In genomic region chr16:29560454-29560853, GRCm38 (mm10) we compare ENCODE assay signal across 8 mouse cellular contexts. TPM values are rescaled to one million over a fixed set of nuclear protein-coding genes. Genes with fewer than 3 reads are reported as not detected.
DNase-seq lines count a peak whose midpoint lies in the region; ATAC-seq and TF ChIP-seq lines count a peak whose summit lies in the region.

No protein-coding gene starts in this region.

- H3K4me3 ChIP-seq in forebrain, postnatal 0 days (ENCODE audit: low read depth, low read length), result no peak overlapping the region
- no peak overlapping the region for H3K4me3 ChIP-seq in midbrain, embryonic 14.5 days (replicated peaks; ENCODE audit: low read depth, low read length)

- 0 out of 2 replicates have a peak overlapping the region, but pooled peaks have one; percentile 16 for H3K4me2 ChIP-seq in forebrain, postnatal 0 days (ENCODE audit: low read depth)
- H3K4me2 ChIP-seq in midbrain, embryonic 14.5 days (ENCODE audit: low read length), result no peak overlapping the region

- H3K36me3 ChIP-seq in forebrain, postnatal 0 days (ENCODE audit: insufficient read depth), result no peaks in the 10 kb centered on the region
- no peaks in the 10 kb centered on the region for H3K36me3 ChIP-seq in midbrain, embryonic 14.5 days (ENCODE audit: control insufficient read depth, insufficient read depth, low read length)

- H3K27me3 ChIP-seq in forebrain, postnatal 0 days (ENCODE audit: insufficient read depth, low read length), result no peaks in the 10 kb centered on the region
- H3K27me3 ChIP-seq in midbrain, embryonic 14.5 days (ENCODE audit: control insufficient read depth, insufficient read depth, low read length), result no peaks in the 10 kb centered on the region

- no peaks in the 10 kb centered on the region for H3K9me3 ChIP-seq in forebrain, postnatal 0 days (ENCODE audit: low read length)
- no peaks in the 10 kb centered on the region for H3K9me3 ChIP-seq in midbrain, embryonic 14.5 days (ENCODE audit: control insufficient read depth, low read length)

- peak; percentile 22 to 80 for DNase-seq in adrenal gland, adult (ENCODE audit: inconsistent age in 2 of 2, low spot score in 1 of 2)
- DNase-seq in adrenal gland, postnatal 4 days (ENCODE audit: low spot score in 2 of 2), result no peak
- DNase-seq in left cerebral cortex, postnatal 25 days (ENCODE audit: low spot score in 2 of 2), result peak; percentile 10 to 26
- DNase-seq in left cerebral cortex, adult 11 months (ENCODE audit: low spot score), result no peak
- peak; percentile 14 for DNase-seq in forebrain, postnatal 0 days
- DNase-seq in midbrain, embryonic 14.5 days, result peak; percentile 37
- no peak for DNase-seq in thymus, postnatal 14 days
- DNase-seq in gastrocnemius, postnatal 25 days, result no peak

- WGBS in forebrain, postnatal 0 days, result 43% methylated on average over 10 of the region's 10 CpGs
- 57% methylated on average over 10 of the region's 10 CpGs for WGBS in midbrain, embryonic 14.5 days

- intact Hi-C loops in left cerebral cortex, postnatal 25 days (cut with DNase I), result loop anchor here (1.0 to 5.0 kb wide), 3 partner anchors 103 to 722 kb away; partner anchors contain the start of gene Mb21d2

- ATAC-seq in forebrain, postnatal 0 days, result peak; percentile 40; the same call in 1 of the 2 replicates
- ATAC-seq in midbrain, embryonic 14.5 days (ENCODE audit: low FRiP score, low TSS enrichment), result no peak

- no peak overlapping the region for H3K27ac ChIP-seq in forebrain, postnatal 0 days (ENCODE audit: low read depth, low read length)
- H3K27ac ChIP-seq in midbrain, embryonic 14.5 days (replicated peaks; ENCODE audit: low read depth, low read length), result no peak overlapping the region

- no peak overlapping the region for H3K9ac ChIP-seq in forebrain, postnatal 0 days
- no peak overlapping the region for H3K9ac ChIP-seq in midbrain, embryonic 14.5 days (replicated peaks; ENCODE audit: low read length)

- no peak for TF ChIP-seq CTCF in forebrain, postnatal 0 days (IDR thresholded peaks at IDR 0.05; ENCODE audit: low read depth)

- no peaks in the 10 kb centered on the region for H3K4me1 ChIP-seq in forebrain, postnatal 0 days (ENCODE audit: insufficient read depth)
- H3K4me1 ChIP-seq in midbrain, embryonic 14.5 days (ENCODE audit: control insufficient read depth, insufficient read depth, low read length), result no peaks in the 10 kb centered on the region

RNA-seq across cellular contexts. Expression of gene Atp13a4, which starts 15.8 kb away (rescaled TPM):
- 1 to 10 TPM in 1 of 2 experiments, under 1 TPM in 1; 0.51 to 2.8 TPM for total RNA-seq in adrenal gland, postnatal 4 days (2021)
- total RNA-seq in left cerebral cortex, postnatal 25 days (2021), result 10 to 100 TPM; 12.7 to 15.2 TPM
- total RNA-seq in forebrain, postnatal 0 days (2014; rRNA removed), result 1.1 and 1.8 TPM in 2 replicates
- 1.8 and 1.9 TPM in 2 replicates for polyA plus RNA-seq in forebrain, postnatal 0 days (2015; fragmentation: Nextera tagmentation; extraction: Ambion mirVana)
- polyA plus RNA-seq in midbrain, embryonic 14.5 days (2014; fragmentation: Nextera tagmentation; extraction: Ambion mirVana), result 1.2 and 1.4 TPM in 2 replicates
- not detected for total RNA-seq in gastrocnemius, postnatal 25 days (2021)

RNA-seq across cellular contexts. Expression of gene Opa1, which starts 18.7 kb away (rescaled TPM):
- 10 to 100 TPM; 87.7 to 93.4 TPM for total RNA-seq in adrenal gland, postnatal 4 days (2021)
- 100 to 1,000 TPM; 110 to 114 TPM for total RNA-seq in left cerebral cortex, postnatal 25 days (2021)
- 95.0 and 99.9 TPM in 2 replicates for total RNA-seq in forebrain, postnatal 0 days (2014; rRNA removed)
- polyA plus RNA-seq in forebrain, postnatal 0 days (2015; fragmentation: Nextera tagmentation; extraction: Ambion mirVana), result 30.7 and 42.8 TPM in 2 replicates
- 45.6 and 69.2 TPM in 2 replicates for polyA plus RNA-seq in midbrain, embryonic 14.5 days (2014; fragmentation: Nextera tagmentation; extraction: Ambion mirVana)
- 10 to 100 TPM; 76.6 to 82.4 TPM for total RNA-seq in gastrocnemius, postnatal 25 days (2021)

Comparison
In these comparisons a context has a peak if more than half of its experiments do, and no peak if none do; other contexts are left out.
1. DNase-seq: peak in adrenal gland, adult (2 of 2), left cerebral cortex, postnatal 25 days (2 of 2), forebrain, postnatal 0 days (single experiment) and midbrain, embryonic 14.5 days (single experiment); none in adrenal gland, postnatal 4 days (0 of 2), left cerebral cortex, adult 11 months (single experiment), thymus, postnatal 14 days (single experiment) and gastrocnemius, postnatal 25 days (single experiment).